Mouse (Mus musculus): Measurements from ENCODE around the gene Frmd4a.

Frmd4a gene

DNA sequence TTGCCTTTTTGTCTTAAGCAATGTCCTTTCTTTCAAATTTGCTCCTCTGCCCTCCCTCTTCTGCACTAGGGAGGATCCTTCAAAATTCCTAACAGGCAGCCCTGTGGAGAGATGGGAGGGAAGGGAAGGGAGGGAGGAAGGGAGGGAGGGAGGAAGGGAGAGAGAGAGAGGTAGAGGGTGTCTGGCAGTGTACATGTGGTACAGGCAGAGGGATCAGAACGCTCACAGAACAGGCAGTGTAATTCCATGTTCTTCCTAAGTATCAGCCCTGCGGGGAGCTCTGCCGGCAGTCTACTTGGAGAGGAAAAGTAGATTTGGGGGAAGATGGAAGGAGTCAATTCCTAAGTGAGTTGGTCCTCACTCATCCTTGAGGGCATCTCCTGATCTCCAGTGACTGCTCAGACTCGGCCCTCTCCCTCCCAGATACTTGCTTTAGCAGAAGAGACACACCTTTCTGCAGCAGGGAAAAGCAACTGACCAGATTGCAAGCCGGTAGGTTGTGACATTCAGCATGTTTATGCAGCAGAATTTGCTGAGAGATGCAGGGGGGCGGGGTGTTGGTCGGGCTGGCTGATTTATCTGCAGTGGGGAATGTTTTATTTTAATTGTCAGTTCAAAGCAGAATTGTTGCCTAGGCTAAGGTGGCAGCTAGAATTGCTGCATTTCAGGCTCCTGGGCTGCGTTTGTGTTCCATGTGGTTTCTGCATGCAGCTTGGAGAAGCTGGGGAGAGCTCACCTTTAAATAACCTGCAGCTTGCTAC lies at the start of gene Frmd4a:
Gene Frmd4a (plus strand): TSS at position 190 of the 761 bp plus-strand sequence.
- peak; percentile 87 for DNase-seq (ENCODE audit: low read depth, low spot score)

DNA sequence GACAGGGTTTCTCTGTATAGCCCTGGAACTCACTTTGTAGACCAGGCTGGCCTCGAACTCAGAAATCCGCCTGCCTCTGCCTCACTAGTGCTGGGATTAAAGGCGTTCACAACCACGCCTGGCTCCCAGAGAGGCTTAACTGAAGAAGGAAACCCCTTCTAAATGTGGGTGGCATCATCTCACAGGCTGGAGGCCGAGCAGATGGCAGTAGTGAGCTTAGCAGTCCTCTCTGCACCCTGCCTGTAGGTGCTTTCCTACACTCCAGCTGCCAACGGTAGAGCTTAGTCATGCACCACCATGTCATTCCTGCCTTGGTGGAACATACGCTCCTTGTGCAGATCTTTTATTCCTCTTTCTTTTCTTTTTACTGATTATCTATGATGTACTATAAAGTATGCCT lies 28.6 kb upstream of the Frmd4a start:
- peak; percentile 73 for DNase-seq (ENCODE audit: low read depth, low spot score)

DNA sequence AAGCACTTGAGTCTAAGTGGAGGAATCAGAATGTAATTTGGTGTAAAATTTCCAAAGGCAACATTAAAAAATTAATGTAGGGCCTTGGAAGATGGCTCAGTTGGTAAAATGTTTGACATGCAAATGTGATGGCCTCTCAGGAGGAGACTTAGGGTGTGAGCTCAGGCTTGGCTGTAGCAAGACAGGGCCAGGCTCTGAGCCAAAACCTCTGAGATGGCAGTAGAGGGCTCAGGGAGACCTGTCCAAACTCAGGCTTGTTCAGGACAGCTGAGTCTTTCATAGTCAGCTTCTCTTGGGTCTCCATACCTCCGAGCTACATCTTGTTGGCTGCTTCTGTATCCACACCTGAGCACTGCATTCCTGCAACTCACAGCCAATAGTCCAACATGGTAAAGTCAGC lies 27.1 kb upstream of the Frmd4a start:
- no peak for DNase-seq (ENCODE audit: low read depth, low spot score)

DNA sequence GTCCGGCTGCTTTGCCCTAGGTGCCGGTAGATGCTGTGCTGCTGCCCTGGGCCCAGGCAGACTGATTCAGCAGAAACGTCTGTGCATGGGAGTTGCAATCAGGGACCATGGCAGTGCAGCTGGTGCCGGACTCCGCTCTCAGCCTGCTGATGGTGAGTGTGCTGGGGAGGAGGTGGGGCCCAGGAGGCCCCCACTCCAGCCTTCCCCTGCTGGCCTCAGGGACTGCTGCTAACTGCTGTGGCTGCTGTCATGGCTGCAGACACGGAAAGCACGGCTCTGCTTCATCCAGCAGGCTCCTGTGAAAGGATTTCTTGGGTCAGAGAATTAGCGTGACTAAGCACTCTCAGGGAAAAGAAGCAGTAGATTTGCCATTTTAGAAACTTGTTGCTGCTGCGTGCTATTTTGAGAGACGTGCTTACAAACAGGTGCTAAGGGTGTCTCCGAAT lies 937 bp downstream of the Frmd4a start:
- DNase-seq (ENCODE audit: low read depth, low spot score): peak; percentile 77

DNA sequence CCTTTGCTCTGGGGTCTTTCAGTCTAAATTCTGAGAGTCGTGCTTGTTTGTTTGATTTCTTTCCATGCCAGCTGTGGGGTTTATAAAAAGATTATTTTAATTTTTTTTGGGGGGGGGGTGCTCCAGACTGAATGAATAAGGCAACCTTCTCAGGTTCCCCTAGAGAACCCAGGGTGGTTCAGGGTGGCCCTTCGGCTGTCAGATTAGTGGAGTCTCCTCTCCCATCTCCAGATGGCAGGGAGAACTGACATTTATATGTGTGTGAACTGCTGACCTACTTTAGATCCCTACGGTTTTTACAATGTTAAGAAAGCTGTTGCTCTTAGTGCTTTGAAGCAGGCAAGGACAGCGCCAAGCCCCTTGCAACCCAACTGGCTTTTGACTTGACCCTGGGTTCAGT lies 1.4 kb downstream of the Frmd4a start:
- no peak for DNase-seq (ENCODE audit: low read depth, low spot score)

DNA sequence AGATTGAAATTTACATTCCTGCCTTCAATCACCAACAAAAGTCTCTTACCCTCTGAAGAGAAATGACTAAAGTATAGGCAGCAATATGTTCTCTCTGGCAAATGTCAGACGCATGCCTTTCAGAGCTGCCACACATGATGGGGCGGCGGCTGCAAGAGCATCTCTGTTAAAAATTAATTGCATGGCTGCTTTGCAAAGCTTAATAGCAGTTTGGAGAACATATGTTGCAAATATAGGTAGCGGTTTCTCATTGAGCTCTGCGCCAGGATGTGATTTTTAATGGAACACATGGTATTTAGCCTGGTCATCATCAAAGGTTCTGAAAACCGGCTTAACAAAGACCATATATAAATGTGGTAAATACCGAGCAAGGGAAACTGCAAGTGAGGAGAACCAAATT lies 7.4 kb downstream of the Frmd4a start:
- DNase-seq (ENCODE audit: low read depth, low spot score): no peak

DNA sequence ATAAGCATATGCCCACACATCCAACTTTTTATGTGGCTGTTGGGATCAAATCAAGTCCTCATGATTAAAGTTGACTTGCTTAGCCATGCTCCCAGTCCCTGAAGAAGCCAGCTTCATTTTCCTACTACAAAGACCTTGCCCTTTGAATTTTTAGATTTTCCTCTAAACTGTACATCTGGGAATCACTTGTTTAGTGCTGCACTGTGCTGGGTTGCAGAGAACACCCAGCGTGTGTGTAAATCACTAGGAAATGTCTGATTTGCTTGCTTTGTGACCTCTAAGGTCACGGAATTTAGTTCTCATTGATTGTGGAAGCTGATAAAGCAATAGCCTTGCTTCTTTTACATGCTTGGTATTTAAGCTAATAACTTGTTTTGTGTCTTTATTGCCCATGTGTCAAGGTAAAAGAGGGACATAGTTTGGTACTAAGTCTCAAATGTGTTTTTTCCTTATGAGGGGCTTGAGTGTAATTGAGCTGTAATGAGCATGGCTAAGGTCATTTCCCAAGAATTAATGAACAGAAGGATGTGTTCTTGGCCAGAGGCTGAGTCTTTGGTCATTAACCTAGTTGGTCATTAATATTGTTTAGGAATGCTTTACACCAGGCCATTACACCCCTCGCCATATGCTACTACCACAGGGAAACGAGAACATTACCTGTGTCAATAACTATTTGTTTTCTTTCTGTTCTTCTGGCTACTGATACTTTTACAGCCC lies 11.7 kb downstream of the Frmd4a start:
- DNase-seq (ENCODE audit: low read depth, low spot score): no peak

DNA sequence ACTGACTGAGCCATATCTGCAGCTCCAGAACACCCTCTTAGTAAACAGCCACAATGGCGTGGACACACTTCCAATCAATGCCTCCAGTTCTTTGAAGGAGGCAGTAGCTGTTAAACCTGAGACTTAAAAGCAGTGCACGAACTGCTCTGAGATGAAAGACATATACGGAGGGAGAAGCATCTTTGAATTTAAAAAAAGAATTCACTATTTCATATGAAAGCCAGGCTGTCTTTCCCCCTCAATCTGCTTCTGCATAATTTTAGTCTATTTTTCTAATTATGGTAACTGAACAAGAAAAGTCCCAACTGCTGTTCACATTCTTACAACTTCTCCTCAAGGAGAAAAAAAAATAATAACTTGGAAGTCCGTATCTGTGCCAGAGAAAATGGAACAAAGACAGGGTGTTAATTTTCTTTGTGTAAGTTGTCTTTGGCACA lies 18.7 kb downstream of the Frmd4a start:
- DNase-seq (ENCODE audit: low read depth, low spot score): peak; percentile 68

DNA sequence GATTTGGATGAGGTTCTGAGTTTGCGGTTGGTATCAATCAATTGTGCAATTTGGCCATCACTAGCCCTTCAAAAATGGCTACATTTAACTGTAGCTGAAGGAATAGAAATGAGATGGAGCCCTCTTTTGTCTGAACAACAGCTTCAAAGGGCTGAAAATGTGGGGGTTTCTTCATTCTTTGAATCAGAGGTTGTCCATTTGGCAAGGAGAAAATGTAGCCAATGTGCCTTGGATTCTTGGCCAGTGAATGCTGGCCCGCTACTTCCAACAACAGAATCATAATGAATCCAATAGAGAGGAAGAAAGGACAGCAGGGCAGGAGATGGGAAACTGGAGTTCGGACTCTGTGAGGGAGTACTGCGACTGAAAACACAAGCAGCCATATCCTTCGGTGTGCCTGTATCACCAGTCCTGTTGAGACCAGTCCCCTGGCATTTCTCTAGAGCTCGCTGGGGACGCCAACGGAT lies 19.2 kb downstream of the Frmd4a start:
- DNase-seq (ENCODE audit: low read depth, low spot score): no peak

DNA sequence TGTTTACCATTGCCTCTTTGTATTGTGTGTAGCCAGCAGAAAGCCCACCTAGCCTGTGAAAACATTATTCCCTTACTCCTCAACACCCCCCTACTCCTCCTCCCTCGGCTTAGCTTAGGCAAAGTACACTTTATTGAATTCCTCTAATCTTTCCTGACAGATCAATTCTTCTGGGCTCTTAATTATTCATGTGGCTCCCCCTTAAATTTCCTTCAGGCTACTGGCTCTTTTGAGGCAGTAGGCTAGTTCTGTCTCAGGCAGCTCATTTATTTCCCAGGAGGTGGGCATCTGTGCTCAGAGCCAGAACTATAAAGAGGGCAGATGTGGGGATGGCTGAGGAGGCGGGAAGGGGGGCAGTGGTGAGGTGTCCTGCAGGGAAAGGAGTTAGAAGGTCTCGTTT lies 24.5 kb downstream of the Frmd4a start:
- no peak for DNase-seq (ENCODE audit: low read depth, low spot score)

DNA sequence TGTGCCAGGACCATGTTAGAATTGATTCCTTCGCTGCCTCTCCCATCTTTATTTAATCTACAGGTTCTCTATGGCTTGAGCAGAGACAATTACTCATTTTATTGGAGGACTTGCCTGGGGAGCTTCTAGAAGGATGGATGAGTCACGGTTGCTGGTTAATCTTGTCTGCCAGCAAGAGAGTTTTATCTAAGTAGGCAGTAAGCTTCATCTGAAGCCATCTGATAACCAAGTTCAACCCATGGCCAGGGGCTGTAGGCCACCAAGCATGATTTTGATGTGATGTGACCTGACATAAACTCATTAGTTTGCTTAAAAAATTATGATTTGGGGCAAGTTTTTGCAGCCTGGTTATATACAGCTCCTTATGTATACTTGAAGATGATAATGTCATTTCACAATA lies 38.0 kb downstream of the Frmd4a start:
- DNase-seq (ENCODE audit: low read depth, low spot score): peak; percentile 62

DNA sequence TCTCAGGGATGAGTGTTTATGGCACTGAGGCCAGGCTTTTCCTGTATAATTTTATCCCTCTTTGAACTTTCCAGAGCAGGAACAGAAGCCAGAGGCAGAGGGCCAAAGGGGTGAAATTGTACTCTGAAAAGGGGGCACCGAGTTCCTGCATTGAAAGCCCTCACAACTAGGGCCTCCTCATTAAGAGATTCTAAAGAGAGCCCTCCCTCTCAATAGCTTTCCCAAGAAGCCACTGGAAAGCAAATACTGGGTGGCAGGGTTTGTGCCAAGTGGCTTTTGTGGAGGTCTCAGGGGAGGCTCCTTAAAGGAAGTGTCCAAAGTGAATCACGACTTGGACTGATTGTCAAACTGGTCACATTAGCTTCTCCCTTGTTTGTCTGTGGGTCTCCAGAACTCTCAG lies 43.2 kb downstream of the Frmd4a start:
- DNase-seq (ENCODE audit: low read depth, low spot score): peak; percentile 21

DNA sequence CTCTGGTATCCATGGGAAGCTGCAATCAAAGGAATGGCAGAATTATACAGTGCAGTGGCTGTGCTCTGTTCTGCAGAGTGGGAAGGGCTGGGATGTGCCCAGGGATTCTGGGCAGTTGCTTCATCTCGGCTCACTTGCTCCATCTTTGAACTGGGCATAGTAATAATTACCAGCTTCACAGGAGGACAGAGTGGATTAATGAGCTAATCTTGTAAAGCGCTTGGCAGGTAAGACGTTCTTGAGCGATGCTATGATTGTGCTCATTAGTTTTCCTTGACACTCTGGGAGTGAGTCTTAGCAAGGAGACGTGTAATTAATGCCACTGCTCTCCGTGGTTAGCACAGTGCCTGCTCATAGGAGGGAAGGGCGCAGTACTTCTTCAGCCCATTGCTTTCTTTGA lies 54.3 kb downstream of the Frmd4a start:
- DNase-seq (ENCODE audit: low read depth, low spot score): peak; percentile 64

DNA sequence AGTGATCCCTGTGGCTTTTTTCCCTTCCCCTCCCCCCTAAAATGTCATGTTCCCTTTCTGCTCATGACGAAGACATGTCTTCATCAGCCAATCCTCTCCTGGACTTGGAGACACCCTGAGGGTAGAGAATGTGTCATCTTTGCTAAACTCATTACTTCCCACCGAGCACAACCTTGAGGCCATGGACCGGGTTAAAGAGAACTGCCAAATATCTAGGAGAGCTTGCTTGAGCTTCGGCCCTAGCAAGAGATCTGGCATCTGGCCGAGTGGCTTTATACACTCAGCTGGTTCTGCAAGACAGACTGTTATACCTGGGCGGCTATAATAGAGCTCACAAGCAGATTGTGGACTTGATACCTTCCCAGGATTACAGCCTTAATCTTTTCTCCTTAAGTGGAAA lies 66.4 kb downstream of the Frmd4a start:
- DNase-seq (ENCODE audit: low read depth, low spot score): peak; percentile 59

DNA sequence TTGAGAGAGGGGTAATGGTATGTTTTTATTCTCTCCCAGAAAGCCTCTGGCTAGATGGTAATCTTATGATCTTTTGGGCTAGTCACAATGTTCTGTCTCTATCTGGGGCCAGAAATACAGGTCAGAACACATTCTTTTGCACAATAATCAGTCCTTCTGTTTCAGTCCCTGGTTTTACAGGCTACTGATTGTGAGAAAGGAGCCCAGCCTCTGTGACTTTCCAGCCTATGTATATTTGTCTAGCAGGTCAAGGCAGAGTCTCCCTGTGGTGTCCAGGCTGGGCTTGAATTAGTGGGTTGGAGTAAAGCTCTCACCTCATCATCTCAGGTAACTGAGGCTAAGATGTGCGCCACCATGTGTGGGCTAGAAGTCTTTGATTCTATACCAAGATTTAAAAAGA lies 80.1 kb downstream of the Frmd4a start:
- DNase-seq (ENCODE audit: low read depth, low spot score): no peak

DNA sequence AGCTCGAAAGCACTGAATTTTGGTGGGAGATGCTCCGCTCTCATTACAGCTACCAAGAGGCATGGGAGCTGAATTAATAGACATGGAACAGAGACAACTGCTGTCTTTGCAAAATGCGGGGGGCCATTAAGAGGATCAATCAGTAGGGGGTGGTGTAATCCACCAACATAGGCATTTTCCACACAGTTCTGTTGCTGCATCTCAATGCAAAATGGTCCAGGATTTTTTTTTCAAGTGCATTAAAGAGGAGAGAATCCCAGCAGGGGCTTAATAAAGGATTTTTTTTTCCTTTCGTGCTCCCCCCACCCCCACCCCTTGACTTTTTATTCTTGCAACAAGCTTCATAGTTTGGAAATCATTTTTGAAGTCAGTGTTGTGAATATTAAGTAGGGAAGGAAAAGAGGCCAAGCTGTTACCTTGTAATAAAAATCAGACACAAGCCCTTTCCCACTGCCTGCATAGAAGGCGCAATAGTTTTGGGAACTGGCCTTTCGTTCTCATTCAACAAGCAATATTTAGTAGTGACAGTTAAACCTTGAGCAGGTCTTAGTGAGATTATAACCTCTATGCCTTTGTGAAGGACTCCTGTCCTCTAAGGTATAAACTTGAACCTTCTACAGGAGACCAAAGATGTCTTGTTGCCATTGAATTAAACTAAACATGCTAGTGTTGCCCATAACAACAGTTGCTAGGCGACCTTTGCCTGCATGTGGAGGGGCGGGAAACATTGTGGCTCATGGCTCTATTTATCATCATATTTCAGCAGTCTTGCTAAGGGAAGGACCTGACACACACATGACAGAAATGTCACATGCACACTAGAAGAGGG lies 81.6 kb downstream of the Frmd4a start:
- DNase-seq (ENCODE audit: low read depth, low spot score): peak; percentile 72

DNA sequence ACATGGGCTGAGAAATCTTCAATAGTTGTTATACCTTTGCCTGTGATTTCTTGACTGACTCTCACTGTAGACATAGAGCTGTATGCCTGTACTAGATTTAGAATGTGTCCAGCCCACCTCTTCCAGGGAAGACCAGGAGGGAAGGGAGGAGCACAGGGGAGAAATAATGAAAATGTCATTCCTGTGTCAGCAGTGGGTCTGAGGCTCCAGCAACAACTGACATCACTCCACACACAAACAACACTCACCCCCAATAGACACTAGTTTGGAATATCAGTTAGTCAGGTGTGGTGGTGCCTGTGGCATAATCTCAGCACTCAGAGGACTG lies 82.2 kb downstream of the Frmd4a start:
- DNase-seq (ENCODE audit: low read depth, low spot score): no peak

DNA sequence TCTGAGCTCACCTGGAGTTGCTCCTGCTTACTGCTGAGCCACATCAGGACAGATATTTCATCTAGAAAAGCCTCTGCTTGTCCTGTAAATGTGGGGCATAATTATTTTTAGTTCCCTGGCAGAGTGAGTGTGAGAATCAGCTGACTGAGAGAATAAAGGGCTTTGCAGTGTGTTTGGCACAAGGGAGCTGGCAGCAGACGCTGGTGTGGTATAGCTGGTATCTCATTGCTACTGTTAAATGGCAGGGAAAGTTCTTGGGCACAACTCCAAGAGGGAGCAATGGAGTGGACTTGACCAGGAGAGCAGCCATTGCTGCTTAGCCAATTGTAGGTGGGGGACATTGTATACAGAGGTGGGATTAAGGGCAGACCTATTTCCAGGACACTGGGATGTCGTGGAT lies 83.9 kb downstream of the Frmd4a start:
- peak; percentile 83 for DNase-seq (ENCODE audit: low read depth, low spot score)

DNA sequence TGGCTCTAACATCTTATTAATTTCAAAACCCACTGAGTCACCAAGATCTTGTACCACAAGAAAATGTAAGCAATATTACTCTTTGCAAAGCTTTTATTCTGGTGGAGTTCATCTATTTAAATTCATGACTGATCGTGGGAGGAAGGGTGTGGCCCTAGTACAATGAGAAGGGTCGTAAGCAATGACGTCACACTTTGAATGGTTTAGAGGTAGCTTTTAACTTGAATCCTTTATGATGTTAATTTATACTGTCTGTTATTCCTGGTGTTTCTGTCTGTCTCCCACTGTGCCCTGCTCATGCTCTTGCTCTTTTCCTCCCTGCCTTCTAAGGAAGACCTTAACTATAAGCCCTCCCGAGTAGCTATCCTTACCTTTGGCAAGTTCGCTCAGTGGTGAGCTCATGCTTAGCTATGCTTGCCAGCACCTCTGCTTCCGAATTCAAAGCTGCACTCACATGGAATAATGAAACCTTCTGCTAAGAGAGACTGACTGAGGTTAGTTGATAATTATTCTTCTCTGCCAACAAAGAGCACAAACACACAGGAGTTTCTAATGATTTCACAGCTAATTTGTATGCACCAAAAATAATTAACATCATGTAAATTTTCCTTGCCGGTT lies 95.9 kb downstream of the Frmd4a start:
- no peak for DNase-seq (ENCODE audit: low read depth, low spot score)

DNA sequence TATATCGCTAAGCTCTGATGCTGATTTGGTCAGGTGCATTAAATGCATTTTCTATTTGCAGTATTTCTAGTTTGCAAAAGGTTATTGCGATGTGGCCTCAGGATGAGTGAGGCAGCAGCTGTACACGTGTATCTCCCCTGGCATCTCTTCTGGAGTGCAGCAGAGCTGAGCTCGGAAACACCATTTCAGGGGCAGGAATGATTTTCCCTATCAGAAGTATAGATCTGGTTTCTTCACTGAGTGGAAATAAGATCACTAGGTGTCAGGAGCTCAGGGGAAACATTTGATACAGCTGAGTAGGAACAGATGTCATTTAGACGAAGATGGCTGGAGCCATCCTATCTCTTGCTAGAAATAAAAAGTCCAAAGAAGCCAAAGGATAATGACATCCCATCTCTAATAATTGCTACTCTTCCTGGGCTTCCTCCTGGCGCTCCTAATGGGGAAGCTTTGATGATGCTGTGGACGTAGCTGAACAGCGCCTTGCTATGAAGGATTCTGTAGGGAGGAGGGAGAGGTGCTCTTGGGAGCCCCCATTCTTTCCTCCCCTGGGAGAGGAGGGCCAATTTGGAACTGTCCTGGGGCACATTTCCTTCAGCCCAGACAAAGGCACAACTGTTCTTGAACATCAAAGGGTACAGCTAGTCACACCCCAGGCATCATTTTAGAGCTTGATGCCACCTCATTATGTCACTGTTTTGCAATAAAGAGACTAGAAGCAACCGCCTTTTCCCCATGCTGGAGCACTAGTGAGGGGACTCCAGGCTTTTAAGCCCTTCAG lies 102.4 kb downstream of the Frmd4a start:
- no peak for DNase-seq (ENCODE audit: low read depth, low spot score)

DNA sequence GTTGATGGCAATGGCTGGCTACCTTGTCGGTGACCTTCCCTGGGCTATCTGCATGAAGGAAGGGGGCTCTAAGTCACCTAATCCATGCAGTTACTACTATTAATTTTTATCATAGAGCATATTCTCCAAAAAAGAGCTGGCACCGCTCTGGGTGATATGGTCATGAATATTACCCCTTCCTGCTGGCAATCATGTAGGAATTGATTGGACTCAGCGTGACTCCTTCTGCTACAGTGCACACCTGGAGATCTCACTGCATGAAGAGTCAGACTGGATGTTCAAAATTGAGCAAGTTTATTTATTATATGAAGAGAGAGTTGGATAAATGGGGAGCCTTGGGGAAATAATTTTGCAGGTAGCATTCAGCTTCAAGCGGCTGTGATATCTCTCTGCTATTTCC lies 113.7 kb downstream of the Frmd4a start:
- no peak for DNase-seq (ENCODE audit: low read depth, low spot score)
